Mouse (Mus musculus) lung, postnatal 0 days (tissue): ENCODE results near the gene Olfr1420.

Experiments used
- CTCF ChIP-seq: IDR thresholded peaks from 2 replicates; pipeline ENCODE4 v1.5.1; 2016; ENCODE audit warnings: antibody characterized with exemption, mild to moderate bottlenecking
- EP300 ChIP-seq: IDR thresholded peaks from 2 replicates; pipeline ENCODE4 v1.6.1; 2016; ENCODE audit warnings: antibody characterized with exemption, mild to moderate bottlenecking, control low read depth

GRCm38 (mm10) chr19:11928025-11928748 is 41.8 kb downstream of the Olfr1420 start:
- TF ChIP-seq CTCF (no peak), EP300 (no peak)
